Mouse (Mus musculus): ENCODE results near the gene Bok.

- TF ChIP-seq CTCF (IDR thresholded peaks at IDR 0.05; ENCODE audit: control insufficient read depth, insufficient read depth, low read length) = no peak
- no peak for TF ChIP-seq POLR2A (IDR thresholded peaks at IDR 0.05; ENCODE audit: borderline replicate concordance, control insufficient read depth, low read depth, low read length)
These were observed 52.3 kb downstream of the Bok start for GRCm38 (mm10) chr1:93737711-93738110.

Measured in bone marrow, adult 2 months (tissue).